Mouse (Mus musculus): ENCODE results near the gene Unc5b. TPM values are rescaled to one million over a fixed set of nuclear protein-coding genes. Genes with fewer than 3 reads are reported as not detected.

The Unc5b gene
- polyA plus RNA-seq, 1 experiment from 2014 or later = 2.3 TPM

GRCm38 (mm10) chr10:60794374-60794773, 37.0 kb downstream of the Unc5b start:
- H3K4me2 ChIP-seq = no peak overlapping the region
- no peaks in the 10 kb centered on the region for H3K9me3 ChIP-seq (replicated peaks)
- 0 out of 2 replicates have a peak, but pooled peaks cover 9% of the 10 kb centered on the region for H3K27me3 ChIP-seq (replicated peaks)
- WGBS = 26% methylated on average over 11 of the region's 11 CpGs
- no peak overlapping the region for H3K27ac ChIP-seq (replicated peaks)
- H3K4me1 ChIP-seq = peaks cover 21% of the 10 kb centered on the region
- no peak overlapping the region for H3K4me3 ChIP-seq (replicated peaks)
- ATAC-seq (ENCODE audit: low FRiP score) = peak; percentile 30
- no peaks in the 10 kb centered on the region for H3K36me3 ChIP-seq
- no peak overlapping the region for H3K9ac ChIP-seq (replicated peaks)

DNA sequence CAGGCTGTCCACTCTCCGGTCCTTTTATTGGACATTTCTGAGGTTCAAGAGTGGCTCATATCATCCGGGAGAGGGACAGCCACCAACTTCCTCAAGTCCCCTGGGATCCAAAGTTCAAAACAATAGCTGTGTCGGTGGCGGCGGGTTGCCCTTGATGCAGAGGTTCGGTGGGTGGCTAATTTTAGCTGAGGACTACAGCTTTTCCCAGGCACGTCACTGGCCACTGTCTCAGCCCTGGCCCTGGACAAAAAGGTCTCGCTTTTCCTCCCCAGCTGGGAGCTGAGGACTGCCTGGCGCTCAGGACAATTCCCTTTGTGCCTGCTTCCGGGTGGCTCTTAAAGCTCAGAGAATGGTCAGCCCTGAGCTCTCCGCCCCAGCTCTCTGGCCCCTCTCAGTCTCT, 38.5 kb downstream of the Unc5b start:
- no peak overlapping the region for H3K4me2 ChIP-seq
- 0 out of 2 replicates have a peak, but pooled peaks cover 6% of the 10 kb centered on the region for H3K27me3 ChIP-seq (replicated peaks)
- H3K36me3 ChIP-seq = no peaks in the 10 kb centered on the region
- H3K9me3 ChIP-seq (replicated peaks) = no peaks in the 10 kb centered on the region
- no peak overlapping the region for H3K9ac ChIP-seq (replicated peaks)
- H3K27ac ChIP-seq (replicated peaks) = 0 out of 2 replicates have a peak overlapping the region, but pooled peaks have one; percentile 1
- no peak overlapping the region for H3K4me3 ChIP-seq (replicated peaks)
- ATAC-seq (ENCODE audit: low FRiP score) = no peak
- H3K4me1 ChIP-seq = peaks cover 17% of the 10 kb centered on the region
- 14% methylated on average over 11 of the region's 11 CpGs for WGBS

- Histone ChIP-seq H3K4me3 (replicated peaks) (no peak overlapping the region), H3K4me1 (peaks cover 19% of the 10 kb centered on the region), H3K4me2 (no peak overlapping the region), H3K9ac (replicated peaks) (no peak overlapping the region), H3K27ac (replicated peaks) (no peak overlapping the region), H3K36me3 (no peaks in the 10 kb centered on the region), H3K27me3 (replicated peaks) (0 out of 2 replicates have a peak, but pooled peaks cover 6% of the 10 kb centered on the region), H3K9me3 (replicated peaks) (no peaks in the 10 kb centered on the region)
- no peak for ATAC-seq (ENCODE audit: low FRiP score)
- 49% methylated on average over 10 of the region's 10 CpGs for WGBS
These were observed 39.0 kb downstream of the Unc5b start for GRCm38 (mm10) chr10:60792365-60792764.

GRCm38 (mm10) chr10:60790912-60791311, 40.5 kb downstream of the Unc5b start:
- H3K9me3 ChIP-seq (replicated peaks) = no peaks in the 10 kb centered on the region
- H3K27ac ChIP-seq (replicated peaks) = no peak overlapping the region
- H3K27me3 ChIP-seq (replicated peaks) = 0 out of 2 replicates have a peak, but pooled peaks cover 6% of the 10 kb centered on the region
- H3K4me3 ChIP-seq (replicated peaks) = no peak overlapping the region
- H3K36me3 ChIP-seq = no peaks in the 10 kb centered on the region
- H3K4me2 ChIP-seq = no peak overlapping the region
- no peak overlapping the region for H3K9ac ChIP-seq (replicated peaks)
- peaks cover 22% of the 10 kb centered on the region for H3K4me1 ChIP-seq
- ATAC-seq (ENCODE audit: low FRiP score) = no peak
- WGBS = 88% methylated on average over 6 of the region's 6 CpGs

- ATAC-seq (ENCODE audit: low FRiP score) = peak; percentile 56
- Histone ChIP-seq H3K4me3 (replicated peaks) (no peak overlapping the region), H3K36me3 (no peaks in the 10 kb centered on the region), H3K4me2 (no peak overlapping the region), H3K9me3 (replicated peaks) (no peaks in the 10 kb centered on the region), H3K27ac (replicated peaks) (no peak overlapping the region), H3K4me1 (peaks cover 5% of the 10 kb centered on the region; the same call in 1 of the 2 replicates), H3K27me3 (replicated peaks) (0 out of 2 replicates have a peak, but pooled peaks cover 6% of the 10 kb centered on the region), H3K9ac (replicated peaks) (no peak overlapping the region)
- 37% methylated on average over 16 of the region's 16 CpGs for WGBS
These were observed 43.9 kb downstream of the Unc5b start for GRCm38 (mm10) chr10:60787303-60788074.

DNA sequence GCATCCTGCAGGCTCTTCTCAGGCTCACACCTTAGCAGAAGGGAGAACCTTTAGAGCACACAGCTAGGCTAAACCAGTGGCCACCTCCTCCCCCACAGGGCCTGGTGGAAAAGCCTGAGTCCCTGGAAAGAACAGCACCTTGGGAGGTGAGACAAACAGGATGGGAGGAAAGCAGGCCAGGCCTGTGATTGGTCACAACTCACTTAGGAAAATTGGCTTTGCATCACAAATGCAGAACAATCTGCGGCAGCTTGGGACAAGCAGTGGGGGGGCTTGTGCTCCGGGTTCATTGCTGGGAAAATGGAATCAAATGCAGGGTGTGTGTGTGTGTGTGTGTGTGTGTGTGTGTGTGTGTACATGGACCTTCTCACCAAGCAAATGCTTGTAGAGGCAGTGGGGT, 47.8 kb downstream of the Unc5b start:
- WGBS = 19% methylated on average over 2 of the region's 2 CpGs
- Histone ChIP-seq H3K9ac (replicated peaks) (no peak overlapping the region), H3K4me1 (peaks cover 11% of the 10 kb centered on the region), H3K27me3 (replicated peaks) (no peaks in the 10 kb centered on the region), H3K36me3 (no peaks in the 10 kb centered on the region), H3K4me3 (replicated peaks) (no peak overlapping the region), H3K9me3 (replicated peaks) (no peaks in the 10 kb centered on the region), H3K27ac (replicated peaks) (no peak overlapping the region), H3K4me2 (no peak overlapping the region)
- ATAC-seq (ENCODE audit: low FRiP score) = no peak

GRCm38 (mm10) chr10:60779628-60780027, 51.8 kb downstream of the Unc5b start:
- H3K9ac ChIP-seq (replicated peaks) = no peak overlapping the region
- no peaks in the 10 kb centered on the region for H3K9me3 ChIP-seq (replicated peaks)
- H3K36me3 ChIP-seq = no peaks in the 10 kb centered on the region
- no peaks in the 10 kb centered on the region for H3K27me3 ChIP-seq (replicated peaks)
- peak overlapping the region; percentile 47 for H3K4me2 ChIP-seq
- H3K4me1 ChIP-seq = peaks cover 6% of the 10 kb centered on the region; the same call in 1 of the 2 replicates
- no peak overlapping the region for H3K27ac ChIP-seq (replicated peaks)
- 11% methylated on average over 9 of the region's 9 CpGs for WGBS
- H3K4me3 ChIP-seq (replicated peaks) = no peak overlapping the region
- ATAC-seq (ENCODE audit: low FRiP score) = peak; percentile 64

DNA sequence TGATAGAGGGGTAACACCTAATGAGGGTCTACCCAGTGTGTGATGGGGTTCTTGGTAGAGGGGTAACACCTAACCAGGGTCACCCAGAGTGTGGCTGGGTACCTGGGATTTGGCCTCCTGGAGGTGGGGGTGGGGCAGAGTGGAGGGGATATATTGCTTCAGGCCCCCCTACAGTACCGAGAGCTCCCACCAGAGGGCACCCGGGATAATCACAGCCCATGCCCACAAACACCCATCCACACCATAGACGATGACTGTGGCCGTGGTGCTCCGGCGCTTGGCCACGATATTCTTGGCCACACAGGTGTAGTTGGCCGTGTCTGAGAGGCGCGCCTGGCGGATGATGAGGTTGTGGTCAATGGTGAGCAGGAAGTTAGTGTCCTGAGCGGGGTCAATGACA, 52.8 kb downstream of the Unc5b start:
- H3K27me3 ChIP-seq (replicated peaks) = no peaks in the 10 kb centered on the region
- H3K27ac ChIP-seq (replicated peaks) = no peak overlapping the region
- WGBS = 77% methylated on average over 12 of the region's 12 CpGs
- no peak for ATAC-seq (ENCODE audit: low FRiP score)
- H3K4me2 ChIP-seq = no peak overlapping the region
- H3K9ac ChIP-seq (replicated peaks) = no peak overlapping the region
- no peaks in the 10 kb centered on the region for H3K9me3 ChIP-seq (replicated peaks)
- H3K4me1 ChIP-seq = peaks cover 6% of the 10 kb centered on the region; the same call in 1 of the 2 replicates
- no peak overlapping the region for H3K4me3 ChIP-seq (replicated peaks)
- H3K36me3 ChIP-seq = no peaks in the 10 kb centered on the region

- Histone ChIP-seq H3K27me3 (replicated peaks) (no peaks in the 10 kb centered on the region), H3K4me1 (peaks cover 6% of the 10 kb centered on the region; the same call in 1 of the 2 replicates), H3K36me3 (no peaks in the 10 kb centered on the region), H3K27ac (replicated peaks) (no peak overlapping the region), H3K9ac (replicated peaks) (no peak overlapping the region), H3K9me3 (replicated peaks) (no peaks in the 10 kb centered on the region), H3K4me3 (replicated peaks) (no peak overlapping the region), H3K4me2 (no peak overlapping the region)
- WGBS = 77% methylated on average over 6 of the region's 6 CpGs
- no peak for ATAC-seq (ENCODE audit: low FRiP score)
These were observed 55.9 kb downstream of the Unc5b start for GRCm38 (mm10) chr10:60775473-60775872.

DNA sequence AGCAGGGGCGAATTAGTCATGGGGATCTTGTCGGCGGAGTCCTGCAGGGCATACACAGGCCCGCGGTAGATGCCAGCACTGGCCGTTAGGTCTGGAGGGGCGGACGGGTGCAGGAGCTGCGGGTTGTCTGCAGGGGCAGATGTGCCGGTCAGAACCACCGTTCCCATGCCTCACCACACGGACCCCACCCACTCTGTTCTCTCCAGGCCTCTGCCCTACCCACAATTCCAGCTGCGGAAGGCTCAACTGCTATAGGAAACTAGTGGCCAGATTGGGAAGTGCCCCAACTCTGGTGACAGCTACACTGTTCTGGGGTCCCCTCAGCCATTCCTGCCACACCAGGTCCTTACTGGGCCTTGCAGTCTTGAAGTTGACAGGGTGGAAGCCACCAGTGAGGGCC, 56.8 kb downstream of the Unc5b start:
- 96% methylated on average over 13 of the region's 13 CpGs for WGBS
- H3K4me1 ChIP-seq = no peaks in the 10 kb centered on the region
- H3K27ac ChIP-seq (replicated peaks) = no peak overlapping the region
- no peak overlapping the region for H3K4me2 ChIP-seq
- H3K9me3 ChIP-seq (replicated peaks) = no peaks in the 10 kb centered on the region
- H3K36me3 ChIP-seq = no peaks in the 10 kb centered on the region
- ATAC-seq (ENCODE audit: low FRiP score) = no peak
- no peak overlapping the region for H3K4me3 ChIP-seq (replicated peaks)
- H3K27me3 ChIP-seq (replicated peaks) = no peaks in the 10 kb centered on the region
- H3K9ac ChIP-seq (replicated peaks) = no peak overlapping the region

DNA sequence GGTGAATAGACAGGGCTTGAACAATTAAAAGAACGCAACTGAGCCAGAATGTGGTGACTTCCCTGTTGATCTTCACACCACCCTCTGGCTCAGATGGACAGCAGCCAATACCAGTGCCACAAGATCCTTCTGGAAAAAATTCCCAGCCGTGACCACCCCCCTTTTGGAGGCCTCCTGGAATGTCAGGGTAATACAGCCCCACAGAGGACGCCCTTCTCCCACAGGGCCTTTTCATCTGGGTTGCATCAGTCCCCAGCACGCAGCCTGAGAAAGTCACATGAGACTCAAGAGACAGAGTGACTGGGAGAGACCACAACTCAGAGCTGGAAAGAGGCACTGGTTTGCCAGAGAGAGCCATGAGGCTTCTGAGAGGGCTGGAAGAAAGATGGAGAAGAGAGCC, 60.5 kb downstream of the Unc5b start:
- H3K4me2 ChIP-seq = no peak overlapping the region
- no peak overlapping the region for H3K27ac ChIP-seq (replicated peaks)
- WGBS = 64% methylated on average over 4 of the region's 4 CpGs
- no peak overlapping the region for H3K9ac ChIP-seq (replicated peaks)
- H3K36me3 ChIP-seq = no peaks in the 10 kb centered on the region
- no peaks in the 10 kb centered on the region for H3K9me3 ChIP-seq (replicated peaks)
- H3K4me3 ChIP-seq (replicated peaks) = no peak overlapping the region
- no peaks in the 10 kb centered on the region for H3K27me3 ChIP-seq (replicated peaks)
- no peaks in the 10 kb centered on the region for H3K4me1 ChIP-seq
- ATAC-seq (ENCODE audit: low FRiP score) = no peak

DNA sequence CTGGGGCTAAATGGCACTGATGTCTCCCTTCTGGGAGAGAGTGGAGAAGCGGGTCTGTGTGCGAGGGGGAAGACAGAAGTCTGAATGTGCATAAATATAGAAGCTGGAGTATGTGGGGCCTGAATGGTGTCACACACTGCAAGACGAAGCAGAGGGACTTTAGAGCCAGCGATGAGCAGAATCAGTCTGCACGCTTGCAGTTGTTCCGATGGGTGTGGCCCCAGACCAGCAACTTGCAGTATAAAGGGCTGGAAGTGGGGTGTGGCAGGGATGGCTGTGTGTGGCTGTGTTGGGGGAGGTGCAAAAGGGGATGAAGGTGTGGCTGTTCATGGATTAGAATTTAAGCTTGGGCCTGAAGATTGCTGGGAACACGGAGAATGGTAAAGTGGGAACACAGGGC, 62.8 kb downstream of the Unc5b start:
- Histone ChIP-seq H3K36me3 (no peaks in the 10 kb centered on the region), H3K9me3 (replicated peaks) (no peaks in the 10 kb centered on the region), H3K4me3 (replicated peaks) (no peak overlapping the region), H3K4me1 (no peaks in the 10 kb centered on the region), H3K27me3 (replicated peaks) (no peaks in the 10 kb centered on the region), H3K9ac (replicated peaks) (no peak overlapping the region), H3K27ac (replicated peaks) (no peak overlapping the region), H3K4me2 (no peak overlapping the region)
- WGBS = 92% methylated on average over 7 of the region's 7 CpGs
- no peak for ATAC-seq (ENCODE audit: low FRiP score)

Data from neural tube, embryonic 15.5 days (tissue).